Mouse (Mus musculus) G1E (cell line): ENCODE measurements around the gene Hectd4.

Source experiments
- CTCF ChIP-seq: IDR thresholded peaks from 2 replicates; pipeline ENCODE4 v1.5.1; 2012; ENCODE audit warnings: low read depth, low read length, inconsistent platforms, mixed read lengths
- GATA1 ChIP-seq: IDR thresholded peaks from 2 replicates; pipeline ENCODE4 v1.6.1; 2012; ENCODE audit warnings: borderline replicate concordance, low read length, inconsistent platforms, mixed read lengths
- TAL1 ChIP-seq: conservative IDR thresholded peaks from 2 replicates; pipeline ENCODE4 v1.6.1; 2012; ENCODE audit warnings: low read depth, low read length, inconsistent platforms, mixed read lengths

DNA sequence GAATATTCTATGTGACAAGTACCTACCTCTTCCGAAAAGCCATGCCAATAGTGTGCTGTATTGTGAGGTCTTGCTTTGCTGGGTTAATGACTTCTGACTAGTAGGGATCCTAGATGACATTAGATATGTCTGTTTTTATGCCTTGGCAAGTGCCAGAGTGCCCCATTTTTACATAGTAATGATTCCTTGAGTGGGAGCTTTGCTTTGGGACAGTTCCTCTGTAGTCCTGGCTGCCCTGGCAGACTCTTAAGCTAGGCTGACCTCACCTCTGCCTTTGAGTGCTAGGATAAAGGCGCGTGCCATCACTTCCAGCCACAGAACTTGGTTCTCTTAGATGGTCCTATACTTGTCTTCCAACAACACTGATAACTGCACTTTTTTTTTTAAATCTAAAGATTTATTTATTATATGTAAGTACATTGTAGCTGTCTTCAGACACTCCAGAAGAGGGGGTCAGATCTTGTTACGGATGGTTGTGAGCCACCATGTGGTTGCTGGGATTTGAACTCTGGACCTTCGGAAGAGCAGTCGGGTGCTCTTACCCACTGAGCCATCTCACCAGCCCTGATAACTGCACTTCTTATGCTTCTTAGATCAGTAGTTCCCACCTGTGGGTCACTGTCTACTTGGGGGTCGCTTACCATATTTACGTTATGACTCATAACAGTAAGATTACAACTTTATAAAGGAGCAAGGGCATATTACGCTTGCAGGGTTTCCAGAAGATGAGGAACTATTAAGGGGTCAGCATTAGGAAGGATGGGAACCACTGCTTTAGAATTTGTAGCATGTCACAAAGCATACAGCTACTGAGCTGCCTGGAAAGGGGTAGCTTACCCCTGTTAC, 10.0 kb upstream of the Hectd4 start:
- TF ChIP-seq CTCF (no peak), GATA1 (no peak), TAL1 (no peak)
